ENCODE assay signal across 22 mouse cellular contexts in genomic region chr5:99939440-99939839, GRCm38 (mm10). TPM values are rescaled to one million over a fixed set of nuclear protein-coding genes. Genes with fewer than 3 reads are reported as not detected.
"Had no signal": no experiment of that assay in that cellular context is flagged by ENCODE, and none has a peak within 500 bp of the region (broad histone marks: within the 10 kb centered on the region; RNA-seq: fewer than 3 reads in every experiment).

No protein-coding gene starts in this region.

- DNase-seq: lung, adult 18-20 months; lung, embryonic 14.5 days; lung, postnatal 10 days; lung, postnatal 4 days; midbrain, embryonic 14.5 days; retina, postnatal 1 day; right cerebral cortex, adult 18-20 months; right cerebral cortex, postnatal 25 days; right cerebral cortex, postnatal 4 days; spleen, adult 18-20 months; thymus, adult 18-20 months; thymus, postnatal 14 days; thymus, postnatal 36 days had no signal

- H3K4me2 ChIP-seq: lung, embryonic 14.5 days; midbrain, embryonic 12.5 days; neural tube, embryonic 13.5 days; neural tube, embryonic 15.5 days had no signal

- H3K4me3 ChIP-seq: midbrain, embryonic 12.5 days; myocyte; neural tube, embryonic 13.5 days; neural tube, embryonic 15.5 days had no signal

- H3K27me3 ChIP-seq: midbrain, embryonic 12.5 days; neural tube, embryonic 13.5 days; neural tube, embryonic 15.5 days had no signal

- H3K27ac ChIP-seq: midbrain, embryonic 12.5 days; neural tube, embryonic 13.5 days; neural tube, embryonic 15.5 days had no signal

- H3K36me3 ChIP-seq: midbrain, embryonic 12.5 days; neural tube, embryonic 13.5 days; neural tube, embryonic 15.5 days had no signal

- H3K9ac ChIP-seq: lung, embryonic 14.5 days; midbrain, embryonic 12.5 days; neural tube, embryonic 13.5 days; neural tube, embryonic 15.5 days had no signal

- H3K4me1 ChIP-seq: neural tube, embryonic 15.5 days had no signal

RNA-seq across cellular contexts. Expression of gene Vamp9, which starts 33.4 kb away (rescaled TPM):
- total RNA-seq: megakaryocyte, adult 5-6 weeks; megakaryocyte-erythroid progenitor cell, adult 5-6 weeks had no signal
- polyA plus RNA-seq: myocyte; neural tube, embryonic 11.5 days; small intestine, adult 2 months; stomach, embryonic 16.5 days had no signal
